Mouse (Mus musculus): ENCODE data around the gene Zdhhc1.
A peak's percentile ranks its signal among the peaks of the same experiment; 100 is the strongest.

- no peak for TF ChIP-seq ZNF384 (IDR thresholded peaks at IDR 0.05; ENCODE audit: low read depth, low read length)
- TF ChIP-seq CTCF (IDR thresholded peaks at IDR 0.05 in 2 of 3, conservative IDR thresholded peaks at IDR 0.05 in 1 of 3; ENCODE audit: control insufficient read depth in 1 of 3, insufficient read depth in 1 of 3, low read depth in 2 of 3, low read length in 3 of 3, poor library complexity in 1 of 3, severe bottlenecking in 1 of 3), result peak in 2 of 3 experiments; percentile 54 to 64; a peak in 4 of 6 replicates
- TF ChIP-seq TCF12 (IDR thresholded peaks at IDR 0.05; ENCODE audit: low read depth, low read length), result no peak
- no peak for TF ChIP-seq EP300 (IDR thresholded peaks at IDR 0.05; ENCODE audit: low read depth in 1 of 2, low read length in 2 of 2)
- no peak for TF ChIP-seq NELFE (IDR thresholded peaks at IDR 0.05; ENCODE audit: low read depth, low read length)
- no peak for TF ChIP-seq MAX (IDR thresholded peaks at IDR 0.05; ENCODE audit: low read length)
- TF ChIP-seq BHLHE40 (IDR thresholded peaks at IDR 0.05; ENCODE audit: borderline replicate concordance, low read depth, low read length), result no peak
- TF ChIP-seq CHD2 (IDR thresholded peaks at IDR 0.05; ENCODE audit: low read length), result no peak
Measured at GRCm38 (mm10) chr8:105476628-105477413, 19.9 kb downstream of the Zdhhc1 start.

All from MEL (cell line).